Mouse (Mus musculus): ENCODE measurements around the gene Tmem139.
A peak's percentile ranks its signal among the peaks of the same experiment; 100 is the strongest.

The Tmem139 gene

DNA sequence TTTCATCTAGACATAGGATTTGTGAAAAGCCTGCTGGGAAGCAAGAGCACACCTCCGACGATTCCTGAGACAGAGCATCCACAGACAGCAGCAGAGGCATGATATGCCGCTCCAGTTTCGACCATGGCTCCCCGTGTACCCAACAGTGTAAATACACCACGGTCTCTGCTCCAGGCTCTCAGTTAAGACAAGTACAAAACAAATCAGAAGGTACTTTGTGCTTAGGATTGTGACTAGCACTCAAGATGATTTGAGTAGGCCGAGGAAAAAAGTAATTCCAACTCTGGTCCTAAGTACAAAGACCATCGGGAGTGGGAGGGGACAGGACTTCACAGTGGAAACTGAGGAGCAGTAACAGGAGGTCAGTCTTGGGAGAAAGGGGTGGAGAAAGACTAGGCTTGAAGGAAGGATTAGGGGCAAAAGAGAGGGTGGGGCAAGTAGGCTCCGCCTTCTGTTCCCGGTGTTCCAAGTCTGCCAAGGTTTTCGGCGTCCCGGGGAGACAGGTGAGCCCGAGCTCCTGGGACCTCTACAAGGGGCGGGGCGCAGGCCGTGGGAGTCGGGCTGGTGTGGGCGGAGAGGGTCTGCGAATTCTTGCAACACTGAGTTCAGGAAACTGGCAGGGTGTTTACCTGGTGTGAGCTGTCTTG, at the start of gene Tmem139:
Gene Tmem139, plus strand, starts transcription at position 447 of the 647 bp plus-strand sequence.
- DNase-seq = no peak

DNA sequence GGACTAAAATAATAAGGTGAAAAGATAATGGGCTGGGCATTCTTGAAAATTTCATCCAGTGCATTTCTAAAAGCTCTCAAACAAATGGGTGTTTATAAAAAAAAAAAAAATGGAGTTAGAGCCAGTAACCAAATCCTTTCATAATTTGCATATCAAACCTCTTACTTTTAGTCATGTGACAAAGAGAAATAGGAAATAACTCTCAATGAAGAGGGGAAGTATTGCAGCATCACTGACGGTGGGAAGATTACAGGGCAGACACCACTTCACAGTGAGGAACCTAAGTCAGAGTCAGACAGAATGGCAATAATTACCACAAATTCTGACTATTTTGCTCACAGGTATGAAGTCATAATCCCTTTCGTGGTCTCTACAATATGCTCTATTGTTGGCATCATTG, 46.7 kb upstream of the Tmem139 start, which contains the start of gene Tas2r144:
Gene Tas2r144, plus strand, starts transcription at position 301 of the 400 bp plus-strand sequence.
- DNase-seq = no peak

- peak; percentile 7 for DNase-seq
These were observed 39.5 kb upstream of the Tmem139 start for GRCm38 (mm10) chr6:42222286-42222685.

DNA sequence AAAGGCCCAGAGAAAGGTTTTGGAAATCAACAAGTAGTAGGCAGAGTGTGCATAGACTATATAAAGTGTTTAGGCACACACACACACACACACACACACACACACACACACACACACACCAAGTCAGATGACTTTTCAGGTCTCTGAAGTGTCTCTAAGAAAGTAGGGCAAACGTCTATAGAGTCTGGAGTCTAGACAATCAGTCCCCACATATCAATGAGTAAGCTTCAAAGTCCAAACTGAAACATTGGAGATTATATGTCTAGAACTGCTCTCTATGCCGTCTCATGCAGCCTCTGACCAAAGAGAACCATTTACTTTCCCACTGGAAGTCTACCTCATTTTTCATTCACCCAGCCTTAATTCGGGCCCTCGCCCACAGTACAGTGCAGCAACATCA, 36.7 kb upstream of the Tmem139 start:
- no peak for DNase-seq

DNA sequence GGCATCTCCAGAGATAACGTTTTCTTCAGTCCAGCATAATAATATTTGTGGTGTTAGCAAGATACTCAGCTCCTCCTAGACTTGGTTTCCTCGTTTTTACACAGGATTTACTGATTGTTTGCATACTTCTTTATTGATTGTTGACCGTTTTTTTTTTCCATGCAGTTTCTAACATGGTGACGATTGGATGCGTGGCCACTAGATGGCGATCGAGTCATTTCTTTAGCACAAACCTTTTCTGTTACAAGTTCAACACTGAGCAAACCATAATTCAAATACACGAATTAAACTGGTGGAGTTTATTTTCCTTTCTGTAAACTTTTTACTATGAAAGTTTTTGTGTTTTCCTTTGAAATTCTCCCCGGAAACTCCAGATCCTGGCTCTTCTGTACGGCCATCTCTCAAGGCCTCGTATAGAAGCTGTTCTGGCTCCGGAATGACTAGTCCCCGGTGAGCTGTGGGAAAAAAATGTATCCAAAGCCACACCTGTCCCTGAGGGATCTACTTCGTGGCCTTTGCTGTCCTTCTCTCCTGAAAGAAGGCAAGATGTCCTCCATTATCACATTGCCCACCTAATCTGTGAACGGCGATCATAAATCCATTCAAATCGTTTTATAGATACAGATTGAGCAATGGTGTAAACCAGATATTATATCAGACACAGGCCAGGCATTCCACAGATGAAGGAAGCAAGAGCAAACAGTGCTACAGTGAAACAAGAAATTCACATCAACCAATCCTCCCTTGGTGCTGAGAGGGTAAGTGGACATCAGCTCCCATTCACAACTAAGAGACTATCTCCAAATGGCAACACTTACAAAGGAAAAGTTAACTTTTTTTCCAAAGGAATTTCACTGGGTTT, 34.3 kb upstream of the Tmem139 start:
- DNase-seq = peak; percentile 31

- DNase-seq = no peak
These were observed 32.2 kb upstream of the Tmem139 start for GRCm38 (mm10) chr6:42229610-42230009.

GRCm38 (mm10) chr6:42231191-42231590, 30.6 kb upstream of the Tmem139 start:
- DNase-seq = no peak

GRCm38 (mm10) chr6:42237276-42237805, 24.4 kb upstream of the Tmem139 start:
- no peak for DNase-seq

DNA sequence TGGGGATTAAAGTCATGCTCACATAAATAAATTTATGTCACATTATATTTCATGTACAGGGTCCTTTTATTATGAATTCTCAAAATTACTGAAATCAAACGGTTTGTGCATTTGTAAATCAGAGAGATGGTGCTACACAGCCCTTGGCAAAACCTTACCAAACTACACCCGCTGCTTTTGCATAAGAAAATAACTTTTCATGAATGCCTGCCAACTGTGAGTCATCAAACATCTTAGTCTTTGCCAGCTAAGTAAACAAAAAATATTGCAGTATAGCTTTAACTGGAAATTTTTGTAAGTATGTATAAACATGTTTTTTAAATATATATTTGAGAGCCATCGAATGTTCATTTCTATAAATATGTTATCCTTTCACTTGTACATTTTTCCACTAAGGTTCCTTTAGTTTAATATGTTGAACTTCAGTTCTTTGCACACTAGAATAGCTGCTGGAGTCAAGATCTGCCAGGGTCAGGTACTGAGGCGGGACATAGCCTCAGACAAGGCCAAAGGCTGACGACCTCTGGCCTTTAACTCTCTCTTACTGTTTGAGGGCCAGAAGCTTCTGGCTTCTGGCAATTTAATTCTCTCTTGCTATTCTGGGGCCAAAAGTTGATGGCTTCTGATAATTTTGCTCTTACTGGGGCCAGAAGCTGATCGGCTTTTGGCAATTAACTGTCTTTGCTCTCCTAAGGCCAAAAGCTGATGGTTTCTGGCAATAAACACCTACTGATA, 20.3 kb upstream of the Tmem139 start:
- DNase-seq = no peak

- peak; percentile 81 for DNase-seq
These were observed 15.9 kb upstream of the Tmem139 start, which contains the start of gene Gstk1 for GRCm38 (mm10) chr6:42245711-42246353. Gene Gstk1, plus strand, starts transcription at chr6:42245935.

- DNase-seq = peak; percentile 29
These were observed 14.6 kb upstream of the Tmem139 start for GRCm38 (mm10) chr6:42247173-42247572.

GRCm38 (mm10) chr6:42247981-42248380, 13.8 kb upstream of the Tmem139 start:
- DNase-seq = no peak

- no peak for DNase-seq
These were observed 10.0 kb upstream of the Tmem139 start for GRCm38 (mm10) chr6:42251791-42252190.

DNA sequence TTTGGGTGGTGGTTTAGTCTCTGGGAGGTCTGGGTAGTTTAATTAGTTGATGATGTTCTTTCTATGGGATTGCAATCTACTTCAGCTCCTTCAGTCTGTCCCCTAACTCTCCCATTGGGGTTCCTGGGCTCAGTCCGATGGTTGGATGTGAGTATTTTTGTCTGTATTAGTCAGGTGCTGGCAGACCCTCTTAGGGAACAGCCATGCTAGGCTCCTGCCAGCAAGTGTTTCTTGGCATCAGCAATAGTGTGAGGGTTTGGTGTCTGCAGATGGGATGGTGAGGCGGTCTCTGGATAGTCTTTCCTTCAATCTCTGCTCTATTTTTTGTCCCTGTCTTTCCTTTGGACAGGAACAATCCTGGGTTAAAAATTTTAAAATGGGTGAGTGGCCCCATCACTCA, 8.7 kb upstream of the Tmem139 start:
- no peak for DNase-seq

- DNase-seq = peak; percentile 25
These were observed 4.4 kb upstream of the Tmem139 start for GRCm38 (mm10) chr6:42257303-42257863.

DNA sequence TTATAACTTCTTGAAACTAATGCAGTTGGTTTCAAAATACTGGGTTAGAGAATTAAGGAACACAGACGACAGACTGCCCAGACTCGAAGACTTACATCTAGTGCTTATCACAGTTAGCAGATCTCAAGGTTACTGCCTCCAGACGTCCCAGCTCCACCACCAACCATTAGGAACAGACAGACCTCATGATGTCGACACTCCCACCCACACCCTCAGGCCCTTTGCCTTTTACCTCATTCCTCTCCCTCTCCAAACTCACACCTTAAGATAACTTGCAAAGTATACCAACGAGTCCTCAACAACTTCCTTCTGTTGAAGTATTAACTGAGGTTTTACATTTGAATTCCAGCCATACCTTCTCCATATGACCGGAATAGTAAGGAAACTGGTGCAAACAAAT, 1.3 kb upstream of the Tmem139 start:
- no peak for DNase-seq

GRCm38 (mm10) chr6:42264626-42265312, 3.0 kb downstream of the Tmem139 start, which contains the start of gene Casp2:
Gene Casp2, plus strand, starts transcription at chr6:42264985.
- peak; percentile 100 for DNase-seq

GRCm38 (mm10) chr6:42265391-42266330, 3.9 kb downstream of the Tmem139 start:
- peak; percentile 36 for DNase-seq

GRCm38 (mm10) chr6:42270817-42271216, 9.0 kb downstream of the Tmem139 start:
- DNase-seq = no peak

GRCm38 (mm10) chr6:42276151-42276550, 14.4 kb downstream of the Tmem139 start:
- DNase-seq = no peak
